16 mouse cellular contexts compared by ENCODE assay signal in the genomic region with DNA sequence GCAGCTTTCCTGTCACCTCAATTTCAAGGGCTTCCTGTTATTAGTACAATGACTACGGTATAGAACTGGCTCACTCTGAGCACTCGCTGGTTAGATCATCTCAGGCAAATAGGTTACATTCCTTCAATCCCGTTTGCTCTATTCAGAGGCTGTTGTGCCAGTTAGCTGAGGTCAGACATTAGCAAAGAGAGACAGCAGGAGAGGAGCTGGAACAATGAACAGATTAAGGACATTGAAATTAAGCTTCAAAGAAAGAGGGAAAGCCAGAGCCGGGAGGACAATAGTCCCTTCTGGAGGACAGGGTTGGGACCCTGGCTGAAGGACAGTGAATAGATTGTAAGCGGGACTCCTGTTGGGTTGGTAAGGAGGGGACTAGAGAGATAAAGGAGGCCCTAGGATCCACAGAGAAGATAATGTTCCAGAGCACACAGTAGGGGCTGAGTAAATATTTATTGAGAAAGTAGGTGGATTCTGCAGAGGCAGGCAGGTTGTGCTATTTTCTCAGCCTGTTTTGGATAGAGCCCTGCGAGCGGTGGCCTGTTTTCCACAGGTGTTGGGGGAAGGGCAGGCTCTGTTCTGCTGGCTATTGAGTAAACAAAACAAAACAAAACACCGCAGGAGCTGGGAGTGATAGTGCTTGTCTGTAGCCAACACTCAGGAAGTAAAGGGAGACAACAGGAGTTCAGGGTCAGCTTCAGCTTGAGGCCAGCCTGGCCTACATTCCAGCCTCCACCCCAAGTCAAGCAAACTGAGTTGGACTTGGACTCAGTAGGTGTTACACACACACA. TPM values are rescaled to one million over a fixed set of nuclear protein-coding genes. Genes with fewer than 3 reads are reported as not detected.
DNase-seq lines count a peak whose midpoint lies in the region; ATAC-seq lines count a peak whose summit lies in the region.
"Had no signal": no experiment of that assay in that cellular context is flagged by ENCODE, and none has a peak within 500 bp of the region (broad histone marks: within the 10 kb centered on the region; RNA-seq: fewer than 3 reads in every experiment).

No protein-coding gene starts in this region.

- H3K4me1 ChIP-seq in hindbrain, embryonic 11.5 days (replicated peaks; ENCODE audit: control insufficient read depth, insufficient read depth, low read length): no peaks in the 10 kb centered on the region
- H3K4me1 ChIP-seq in hindbrain, embryonic 16.5 days (ENCODE audit: control insufficient read depth, insufficient read depth, low read depth, low read length): no peaks in the 10 kb centered on the region
- H3K4me1 ChIP-seq in midbrain, embryonic 14.5 days (ENCODE audit: control insufficient read depth, insufficient read depth, low read length): no peaks in the 10 kb centered on the region
- H3K4me1 ChIP-seq: limb, embryonic 10.5 days had no signal

- H3K4me2 ChIP-seq in hindbrain, embryonic 11.5 days (replicated peaks; ENCODE audit: low read depth, low read length): no peak overlapping the region
- H3K4me2 ChIP-seq in hindbrain, embryonic 16.5 days (ENCODE audit: low read length): no peak overlapping the region
- H3K4me2 ChIP-seq in midbrain, embryonic 14.5 days (ENCODE audit: low read length): no peak overlapping the region

- no peak overlapping the region for H3K27ac ChIP-seq in hindbrain, embryonic 11.5 days (ENCODE audit: low read depth, low read length)
- H3K27ac ChIP-seq in hindbrain, embryonic 16.5 days (ENCODE audit: low read depth, low read length): no peak overlapping the region
- no peak overlapping the region for H3K27ac ChIP-seq in midbrain, embryonic 14.5 days (replicated peaks; ENCODE audit: low read depth, low read length)
- H3K27ac ChIP-seq: limb, embryonic 10.5 days had no signal

- no peak overlapping the region for H3K9ac ChIP-seq in hindbrain, embryonic 11.5 days (ENCODE audit: low read depth, low read length)
- H3K9ac ChIP-seq in hindbrain, embryonic 16.5 days (ENCODE audit: low read depth, low read length): no peak overlapping the region
- H3K9ac ChIP-seq in midbrain, embryonic 14.5 days (replicated peaks; ENCODE audit: low read length): no peak overlapping the region

- H3K4me3 ChIP-seq in hindbrain, embryonic 11.5 days (ENCODE audit: low read depth, low read length): no peak overlapping the region
- no peak overlapping the region for H3K4me3 ChIP-seq in hindbrain, embryonic 16.5 days (ENCODE audit: low read length)
- H3K4me3 ChIP-seq in midbrain, embryonic 14.5 days (replicated peaks; ENCODE audit: low read depth, low read length): no peak overlapping the region
- H3K4me3 ChIP-seq: erythroblast, embryonic 14.5 days; limb, embryonic 10.5 days had no signal

- no peaks in the 10 kb centered on the region for H3K9me3 ChIP-seq in hindbrain, embryonic 11.5 days (ENCODE audit: control insufficient read depth, low read length)
- no peaks in the 10 kb centered on the region for H3K9me3 ChIP-seq in hindbrain, embryonic 16.5 days (ENCODE audit: control insufficient read depth, low read length)
- H3K9me3 ChIP-seq in midbrain, embryonic 14.5 days (ENCODE audit: control insufficient read depth, low read length): no peaks in the 10 kb centered on the region
- H3K9me3 ChIP-seq: limb, embryonic 10.5 days had no signal

- WGBS in hindbrain, embryonic 11.5 days: 12% methylated on average over 8 of the region's 8 CpGs
- 23% methylated on average over 8 of the region's 8 CpGs for WGBS in hindbrain, embryonic 16.5 days
- WGBS in midbrain, embryonic 14.5 days: 8% methylated on average over 8 of the region's 8 CpGs

- peak; percentile 61 for ATAC-seq in hindbrain, embryonic 11.5 days (ENCODE audit: low FRiP score)
- ATAC-seq in hindbrain, embryonic 16.5 days: no peak
- 0 out of 2 replicates have a peak, but pooled peaks have one; percentile 31 for ATAC-seq in midbrain, embryonic 14.5 days (ENCODE audit: low FRiP score, low TSS enrichment)
- no peak for ATAC-seq in megakaryocyte-erythroid progenitor cell, adult 5-6 weeks (replicated peaks; ENCODE audit: low FRiP score, low TSS enrichment, poor library complexity, severe bottlenecking)
- ATAC-seq: lung, postnatal 0 days had no signal

- H3K27me3 ChIP-seq in hindbrain, embryonic 11.5 days (ENCODE audit: control insufficient read depth, insufficient read depth, low read length): no peaks in the 10 kb centered on the region
- H3K27me3 ChIP-seq in hindbrain, embryonic 16.5 days (replicated peaks; ENCODE audit: control insufficient read depth, insufficient read depth, low read length): no peaks in the 10 kb centered on the region
- no peaks in the 10 kb centered on the region for H3K27me3 ChIP-seq in midbrain, embryonic 14.5 days (ENCODE audit: control insufficient read depth, insufficient read depth, low read length)

- H3K36me3 ChIP-seq in hindbrain, embryonic 11.5 days (ENCODE audit: control insufficient read depth, insufficient read depth, low read length): no peaks in the 10 kb centered on the region
- no peaks in the 10 kb centered on the region for H3K36me3 ChIP-seq in hindbrain, embryonic 16.5 days (ENCODE audit: control insufficient read depth, insufficient read depth, low read length)
- no peaks in the 10 kb centered on the region for H3K36me3 ChIP-seq in midbrain, embryonic 14.5 days (ENCODE audit: control insufficient read depth, insufficient read depth, low read length)
- H3K36me3 ChIP-seq: limb, embryonic 10.5 days had no signal

- peak; percentile 23 for DNase-seq in hindbrain, embryonic 11.5 days (ENCODE audit: low spot score)
- DNase-seq in R1 (ENCODE audit: low read depth, low spot score): peak; percentile 96
- peak; percentile 39 for DNase-seq in embryo, embryonic 9.5 days (ENCODE audit: extremely low spot score)
- peak; percentile 44 for DNase-seq in midbrain, embryonic 14.5 days
- DNase-seq in gastrocnemius, adult 18-20 months (ENCODE audit: low spot score): no peak
- no peak for DNase-seq in lung, postnatal 10 days
- DNase-seq: adrenal gland, postnatal 25 days; cerebellum, adult 11 months; gastrocnemius, postnatal 10 days; kidney, adult 11 months; kidney, postnatal 25 days had no signal

RNA-seq across cellular contexts. Expression of gene Nudt4, which starts 32.1 kb away (rescaled TPM):
- polyA plus RNA-seq in hindbrain, embryonic 11.5 days (2014; fragmentation: Nextera tagmentation; extraction: Ambion mirVana): 120 and 133 TPM in 2 replicates
- polyA plus RNA-seq in hindbrain, embryonic 16.5 days (2015; fragmentation: Nextera tagmentation; extraction: Ambion mirVana): 60.7 and 67.8 TPM in 2 replicates
- 64.9 and 80.0 TPM in 2 replicates for polyA plus RNA-seq in midbrain, embryonic 14.5 days (2014; fragmentation: Nextera tagmentation; extraction: Ambion mirVana)
- total RNA-seq in megakaryocyte-erythroid progenitor cell, adult 5-6 weeks (2014; fragmentation: Nextera tagmentation): 39.8 and 49.8 TPM in 2 replicates
- 49.0 and 77.4 TPM in 2 replicates for total RNA-seq in megakaryocyte-erythroid progenitor cell, adult 5-6 weeks (2017)
- total RNA-seq in gastrocnemius, adult 18-20 months (2021): 100 to 1,000 TPM; 287 to 374 TPM

Comparison
In these comparisons a context has a peak if more than half of its experiments do, and no peak if none do; other contexts are left out.
1. ATAC-seq: peak in hindbrain, embryonic 11.5 days (single experiment) and midbrain, embryonic 14.5 days (single experiment); none in hindbrain, embryonic 16.5 days (single experiment) and megakaryocyte-erythroid progenitor cell, adult 5-6 weeks (single experiment).
2. DNase-seq: peak in hindbrain, embryonic 11.5 days (single experiment), R1 (single experiment), embryo, embryonic 9.5 days (single experiment) and midbrain, embryonic 14.5 days (single experiment); none in gastrocnemius, adult 18-20 months (single experiment) and lung, postnatal 10 days (single experiment).